Comparison of ENCODE assay signal across 11 mouse cellular contexts in the genomic region with DNA sequence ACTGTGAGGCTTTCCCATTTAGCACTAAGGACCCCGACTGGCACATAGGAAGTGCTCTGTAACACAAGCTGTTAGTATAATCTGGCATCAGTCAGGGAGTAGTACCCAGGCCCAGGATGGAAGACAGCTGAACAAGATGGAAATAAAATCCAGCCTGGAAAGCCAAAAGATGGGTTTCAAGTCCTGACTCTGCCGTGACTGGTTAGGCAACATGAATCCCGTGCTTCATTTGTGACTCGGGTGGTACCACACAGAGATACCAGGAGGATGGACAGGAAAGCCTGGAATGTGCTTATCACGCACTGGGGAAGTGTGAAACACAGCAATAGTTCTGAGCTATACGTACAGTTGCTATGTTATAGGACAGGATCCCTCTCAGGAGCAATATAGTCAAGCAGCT. TPM values are rescaled to one million over a fixed set of nuclear protein-coding genes. Genes with fewer than 3 reads are reported as not detected.
DNase-seq lines count a peak whose midpoint lies in the region; ATAC-seq lines count a peak whose summit lies in the region.
"Had no signal": no experiment of that assay in that cellular context is flagged by ENCODE, and none has a peak within 500 bp of the region (broad histone marks: within the 10 kb centered on the region; RNA-seq: fewer than 3 reads in every experiment).

No protein-coding gene starts in this region.

- no peak overlapping the region for H3K4me3 ChIP-seq in heart, embryonic 12.5 days
- no peak overlapping the region for H3K4me3 ChIP-seq in midbrain, embryonic 11.5 days (ENCODE audit: low read depth, low read length)
- H3K4me3 ChIP-seq in midbrain, embryonic 16.5 days (ENCODE audit: low read depth, low read length), result no peak overlapping the region
- H3K4me3 ChIP-seq in hindbrain, embryonic 13.5 days, result no peak overlapping the region
- no peak overlapping the region for H3K4me3 ChIP-seq in stomach, embryonic 16.5 days (replicated peaks; ENCODE audit: low read length)
- H3K4me3 ChIP-seq: left cerebral cortex, adult 2 months had no signal

- no peak for DNase-seq in heart, adult 9 months (ENCODE audit: low spot score in 2 of 2)
- peak; percentile 87 for DNase-seq in midbrain, embryonic 11.5 days (ENCODE audit: low spot score, missing footprints)
- DNase-seq in layer of hippocampus, adult 9-11 months, result no peak
- DNase-seq: cerebellum, adult 2 months; right cerebral cortex, postnatal 14 days had no signal

- H3K27me3 ChIP-seq in heart, embryonic 12.5 days (replicated peaks), result peaks cover 26% of the 10 kb centered on the region
- 0 out of 2 replicates have a peak, but pooled peaks cover 2% of the 10 kb centered on the region for H3K27me3 ChIP-seq in midbrain, embryonic 11.5 days (ENCODE audit: control insufficient read depth, insufficient read depth, low read length)
- H3K27me3 ChIP-seq in midbrain, embryonic 16.5 days (ENCODE audit: control insufficient read depth, insufficient read depth, low read depth, low read length), result no peaks in the 10 kb centered on the region
- H3K27me3 ChIP-seq in hindbrain, embryonic 13.5 days, result 0 out of 2 replicates have a peak, but pooled peaks cover 16% of the 10 kb centered on the region
- H3K27me3 ChIP-seq in stomach, embryonic 16.5 days (ENCODE audit: control insufficient read depth, insufficient read depth, low read length), result no peaks in the 10 kb centered on the region

- H3K9ac ChIP-seq in heart, embryonic 12.5 days, result no peak overlapping the region
- no peak overlapping the region for H3K9ac ChIP-seq in midbrain, embryonic 11.5 days (ENCODE audit: low read length)
- H3K9ac ChIP-seq in midbrain, embryonic 16.5 days (ENCODE audit: low read depth, low read length), result no peak overlapping the region
- no peak overlapping the region for H3K9ac ChIP-seq in hindbrain, embryonic 13.5 days
- peak overlapping the region; percentile 54; the same call in 1 of the 2 replicates for H3K9ac ChIP-seq in stomach, embryonic 16.5 days (ENCODE audit: low read length)

- H3K4me1 ChIP-seq in heart, embryonic 12.5 days (replicated peaks), result peaks cover 63% of the 10 kb centered on the region
- H3K4me1 ChIP-seq in midbrain, embryonic 11.5 days (ENCODE audit: control insufficient read depth, insufficient read depth, low read length), result peaks cover 17% of the 10 kb centered on the region
- peaks cover 10% of the 10 kb centered on the region for H3K4me1 ChIP-seq in midbrain, embryonic 16.5 days (ENCODE audit: control insufficient read depth, insufficient read depth, low read length)
- peaks cover 39% of the 10 kb centered on the region for H3K4me1 ChIP-seq in hindbrain, embryonic 13.5 days (replicated peaks)
- peaks cover 52% of the 10 kb centered on the region for H3K4me1 ChIP-seq in stomach, embryonic 16.5 days (ENCODE audit: control insufficient read depth, insufficient read depth, low read length)

- no peaks in the 10 kb centered on the region; the same call in 1 of the 2 replicates for H3K9me3 ChIP-seq in heart, embryonic 12.5 days (replicated peaks)
- H3K9me3 ChIP-seq in midbrain, embryonic 11.5 days (ENCODE audit: control insufficient read depth, low read length), result no peaks in the 10 kb centered on the region
- no peaks in the 10 kb centered on the region for H3K9me3 ChIP-seq in midbrain, embryonic 16.5 days (replicated peaks; ENCODE audit: control insufficient read depth, low read length, poor library complexity, severe bottlenecking)
- no peaks in the 10 kb centered on the region for H3K9me3 ChIP-seq in hindbrain, embryonic 13.5 days
- H3K9me3 ChIP-seq in stomach, embryonic 16.5 days (replicated peaks; ENCODE audit: control insufficient read depth, low read length), result no peaks in the 10 kb centered on the region

- 0 out of 2 replicates have a peak overlapping the region, but pooled peaks have one; percentile 9 for H3K27ac ChIP-seq in heart, embryonic 12.5 days (ENCODE audit: poor library complexity, severe bottlenecking)
- H3K27ac ChIP-seq in midbrain, embryonic 11.5 days (ENCODE audit: low read depth, low read length), result no peak overlapping the region
- H3K27ac ChIP-seq in midbrain, embryonic 16.5 days (ENCODE audit: low read length), result no peak overlapping the region
- H3K27ac ChIP-seq in hindbrain, embryonic 13.5 days, result peak overlapping the region; percentile 76; the same call in 1 of the 2 replicates
- peak overlapping the region; percentile 58 for H3K27ac ChIP-seq in stomach, embryonic 16.5 days (ENCODE audit: low read length)
- H3K27ac ChIP-seq: left cerebral cortex, adult 2 months had no signal

- no peaks in the 10 kb centered on the region for H3K36me3 ChIP-seq in heart, embryonic 12.5 days
- H3K36me3 ChIP-seq in midbrain, embryonic 11.5 days (ENCODE audit: control insufficient read depth, insufficient read depth, low read length), result no peaks in the 10 kb centered on the region
- H3K36me3 ChIP-seq in midbrain, embryonic 16.5 days (ENCODE audit: control insufficient read depth, insufficient read depth, low read length), result no peaks in the 10 kb centered on the region
- H3K36me3 ChIP-seq in hindbrain, embryonic 13.5 days, result no peaks in the 10 kb centered on the region
- no peaks in the 10 kb centered on the region for H3K36me3 ChIP-seq in stomach, embryonic 16.5 days (ENCODE audit: control insufficient read depth, insufficient read depth, low read length)

- 20% methylated on average over 6 of the region's 6 CpGs for WGBS in heart, embryonic 12.5 days
- WGBS in midbrain, embryonic 11.5 days, result 65% methylated on average over 6 of the region's 6 CpGs
- 49% methylated on average over 6 of the region's 6 CpGs for WGBS in midbrain, embryonic 16.5 days
- WGBS in hindbrain, embryonic 13.5 days, result 64% methylated on average over 6 of the region's 6 CpGs
- WGBS in stomach, embryonic 16.5 days, result 45% methylated on average over 6 of the region's 6 CpGs

- no peak for ATAC-seq in heart, embryonic 12.5 days (ENCODE audit: insufficient number of reproducible peaks, low FRiP score)
- 0 out of 2 replicates have a peak, but pooled peaks have one; percentile 0 for ATAC-seq in midbrain, embryonic 11.5 days (ENCODE audit: low FRiP score)
- ATAC-seq in midbrain, embryonic 16.5 days, result no peak
- ATAC-seq in hindbrain, embryonic 13.5 days (ENCODE audit: low FRiP score), result no peak
- ATAC-seq in stomach, embryonic 16.5 days (ENCODE audit: insufficient read depth, low FRiP score), result no peak

- H3K4me2 ChIP-seq in heart, embryonic 12.5 days, result peak overlapping the region; percentile 13; the same call in 1 of the 2 replicates
- H3K4me2 ChIP-seq in midbrain, embryonic 11.5 days, result no peak overlapping the region; the same call in 1 of the 2 replicates
- no peak overlapping the region for H3K4me2 ChIP-seq in midbrain, embryonic 16.5 days (ENCODE audit: low read length)
- H3K4me2 ChIP-seq in hindbrain, embryonic 13.5 days, result no peak overlapping the region
- peak overlapping the region; percentile 27; the same call in 1 of the 2 replicates for H3K4me2 ChIP-seq in stomach, embryonic 16.5 days (ENCODE audit: low read depth, low read length)

RNA-seq across cellular contexts. Expression of a gene that starts 12.3 kb away (rescaled TPM):
- polyA plus RNA-seq in heart, embryonic 12.5 days (2016; fragmentation: Nextera tagmentation; extraction: Ambion mirVana), result 3.1 and 3.6 TPM in 2 replicates
- polyA plus RNA-seq in midbrain, embryonic 11.5 days (2014; fragmentation: Nextera tagmentation; extraction: Ambion mirVana), result 4.2 and 5.0 TPM in 2 replicates
- polyA plus RNA-seq in midbrain, embryonic 16.5 days (2015; fragmentation: Nextera tagmentation; extraction: Ambion mirVana), result 8.0 and 10.6 TPM in 2 replicates
- polyA plus RNA-seq in hindbrain, embryonic 13.5 days (2015; fragmentation: Nextera tagmentation; extraction: Ambion mirVana), result 7.9 and 8.6 TPM in 2 replicates
- 34.9 and 39.3 TPM in 2 replicates for polyA plus RNA-seq in stomach, embryonic 16.5 days (2015; fragmentation: Nextera tagmentation; extraction: Ambion mirVana)

RNA-seq across cellular contexts. Expression of a gene that starts 25.0 kb away (rescaled TPM):
- polyA plus RNA-seq in heart, embryonic 12.5 days (2016; fragmentation: Nextera tagmentation; extraction: Ambion mirVana), result not detected in 2 replicates
- not detected in 2 replicates for polyA plus RNA-seq in midbrain, embryonic 11.5 days (2014; fragmentation: Nextera tagmentation; extraction: Ambion mirVana)
- not detected in 2 replicates for polyA plus RNA-seq in midbrain, embryonic 16.5 days (2015; fragmentation: Nextera tagmentation; extraction: Ambion mirVana)
- not detected in 2 replicates for polyA plus RNA-seq in hindbrain, embryonic 13.5 days (2015; fragmentation: Nextera tagmentation; extraction: Ambion mirVana)
- polyA plus RNA-seq in stomach, embryonic 16.5 days (2015; fragmentation: Nextera tagmentation; extraction: Ambion mirVana), result not detected in 2 replicates
- polyA plus RNA-seq: thymus, postnatal 0 days had no signal

RNA-seq across cellular contexts. Expression of a gene that starts 33.3 kb away (rescaled TPM):
- polyA plus RNA-seq in heart, embryonic 12.5 days (2016; fragmentation: Nextera tagmentation; extraction: Ambion mirVana), result 6.8 TPM in 2 replicates
- 14.7 and 15.2 TPM in 2 replicates for polyA plus RNA-seq in midbrain, embryonic 11.5 days (2014; fragmentation: Nextera tagmentation; extraction: Ambion mirVana)
- 22.1 and 24.5 TPM in 2 replicates for polyA plus RNA-seq in midbrain, embryonic 16.5 days (2015; fragmentation: Nextera tagmentation; extraction: Ambion mirVana)
- 19.6 and 20.5 TPM in 2 replicates for polyA plus RNA-seq in hindbrain, embryonic 13.5 days (2015; fragmentation: Nextera tagmentation; extraction: Ambion mirVana)
- 11.6 and 12.1 TPM in 2 replicates for polyA plus RNA-seq in stomach, embryonic 16.5 days (2015; fragmentation: Nextera tagmentation; extraction: Ambion mirVana)

Comparison
In these comparisons a context has a peak if more than half of its experiments do, and no peak if none do; other contexts are left out.
1. H3K27ac ChIP-seq: peak in heart, embryonic 12.5 days (single experiment), hindbrain, embryonic 13.5 days (single experiment) and stomach, embryonic 16.5 days (single experiment); none in midbrain, embryonic 11.5 days (single experiment) and midbrain, embryonic 16.5 days (single experiment).
2. H3K4me2 ChIP-seq: peak in heart, embryonic 12.5 days (single experiment) and stomach, embryonic 16.5 days (single experiment); none in midbrain, embryonic 11.5 days (single experiment), midbrain, embryonic 16.5 days (single experiment) and hindbrain, embryonic 13.5 days (single experiment).